Mouse (Mus musculus): ENCODE measurements around the gene Birc5.

DNA sequence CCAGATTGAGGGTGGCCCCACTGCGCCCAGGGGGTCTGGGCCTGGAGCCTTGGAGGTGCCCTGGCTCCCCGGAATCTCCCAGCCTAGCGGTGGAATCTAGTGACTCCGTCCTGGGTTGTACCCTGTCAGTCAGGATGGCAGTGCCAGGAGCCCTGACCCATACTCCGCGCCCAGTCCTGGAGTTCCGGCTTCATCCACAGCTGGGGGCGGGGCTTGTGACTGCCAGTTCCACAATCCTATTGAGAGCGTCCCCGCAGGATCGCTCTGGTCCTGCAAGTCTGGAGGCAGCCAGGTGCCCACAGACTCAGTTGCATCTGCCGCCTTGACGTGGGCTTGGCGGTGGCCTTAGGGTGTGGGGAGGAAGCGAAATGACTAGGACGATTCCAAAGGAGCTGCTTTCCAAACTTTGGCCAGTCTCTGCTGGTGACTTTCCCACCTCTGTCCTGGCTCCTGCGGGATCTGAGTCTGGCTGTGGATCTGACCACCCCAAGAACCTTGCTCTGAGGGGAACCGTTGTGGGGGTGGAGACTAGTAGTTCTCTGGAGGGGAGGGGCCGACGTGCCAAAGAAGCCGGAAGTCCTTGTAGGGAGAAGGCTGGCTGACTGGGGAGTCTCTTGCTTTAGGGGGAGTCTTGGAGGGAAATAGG is 38.5 kb upstream of the Birc5 start:
- TF ChIP-seq KAT2A (IDR thresholded peaks at IDR 0.05; ENCODE audit: insufficient replicate concordance, low read length), result 0 out of 2 replicates have a peak, but pooled peaks have one; percentile 29
- no peak for TF ChIP-seq E2F4 (IDR thresholded peaks at IDR 0.05; ENCODE audit: insufficient replicate concordance, low read depth, low read length)
- TF ChIP-seq ZMIZ1 (IDR thresholded peaks at IDR 0.05; ENCODE audit: low read depth, low read length), result peak; percentile 94

All from CH12.LX (cell line).